Mouse (Mus musculus) forebrain, embryonic 16.5 days (tissue): Measurements from ENCODE around the gene Mvk. TPM values are rescaled to one million over a fixed set of nuclear protein-coding genes. Genes with fewer than 3 reads are reported as not detected.

Source experiments
- ATAC-seq: fragments of 200-750 bp; cut with Nextera tagmentation; 2 replicates; pipeline ENCODE4 v1.8.0; 2017; ENCODE audit warnings: mild to moderate bottlenecking, moderate library complexity
- H3K27ac ChIP-seq: fragments of 300-500 bp; sonication (generic); 2 replicates; pipeline ENCODE4 v1.5.1; 2014; ENCODE audit warnings: low read length, control low read depth
- H3K27me3 ChIP-seq: fragments of 300-500 bp; sonication (generic); replicated peaks from 2 replicates; pipeline ENCODE4 v1.6.1; 2014; ENCODE audit warnings: low read length; ENCODE audit not compliant: control insufficient read depth, insufficient read depth
- H3K36me3 ChIP-seq: fragments of 300-500 bp; sonication (generic); 2 replicates; pipeline ENCODE4 v1.6.1; 2014; ENCODE audit not compliant: control insufficient read depth, insufficient read depth
- H3K4me1 ChIP-seq: fragments of 300-500 bp; sonication (generic); replicated peaks from 2 replicates; pipeline ENCODE4 v1.6.1; 2014; ENCODE audit warnings: low read length; ENCODE audit not compliant: control insufficient read depth, insufficient read depth
- H3K4me2 ChIP-seq: fragments of 300-500 bp; sonication (generic); 2 replicates; pipeline ENCODE4 v1.6.1; 2014; ENCODE audit warnings: mild to moderate bottlenecking, low read length, control low read depth
- H3K4me3 ChIP-seq: fragments of 300-500 bp; sonication (generic); replicated peaks from 2 replicates; pipeline ENCODE4 v1.5.1; 2014; ENCODE audit warnings: mild to moderate bottlenecking, low read length, control low read depth
- H3K9ac ChIP-seq: fragments of 300-500 bp; sonication (generic); replicated peaks from 2 replicates; pipeline ENCODE4 v1.6.1; 2014; ENCODE audit warnings: low read depth, low read length, control low read depth
- H3K9me3 ChIP-seq: fragments of 300-500 bp; sonication (generic); 2 replicates; pipeline ENCODE4 v1.6.1; 2016; ENCODE audit warnings: low read length; ENCODE audit not compliant: control insufficient read depth
- WGBS: fragments of 180-500 bp; shearing (Covaris S2); extraction: QIAGEN DNeasy Blood & Tissue Kit; methylation state at CpG from one replicate; pipeline ENCODE4 v1.1.7; 2014; 5-methylcytosine and 5-hydroxymethylcytosine counted together
- polyA plus RNA-seq: library from polyadenylated mRNA; unstranded; fragments of >200 nt; fragmentation: Nextera tagmentation; extraction: Ambion mirVana; gene quantifications from 2 replicates; pipeline ENCODE4 v1.2.1, GENCODE M21; 2015

Gene Mvk
- polyA plus RNA-seq, 1 experiment from 2014 or later = 48.1 TPM

DNA sequence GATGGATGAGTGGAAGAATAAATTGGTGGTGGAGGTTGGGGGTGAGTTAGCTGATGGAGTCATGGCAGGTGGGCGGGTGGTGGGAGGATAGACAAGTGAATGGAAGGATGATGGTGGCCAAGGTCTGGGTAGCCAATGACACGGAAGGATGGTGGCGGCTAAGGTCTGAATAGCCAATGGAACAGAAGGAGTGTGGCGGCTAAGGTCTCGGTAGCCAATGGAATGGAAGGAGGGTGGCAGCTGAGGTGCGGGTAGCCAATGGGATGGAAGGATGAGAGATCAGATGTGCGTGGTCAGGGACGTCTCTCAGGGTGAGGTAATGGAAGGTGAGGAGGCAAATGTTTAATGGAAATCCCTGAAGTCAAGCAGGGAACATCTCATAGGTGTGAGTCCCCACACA lies 46.2 kb downstream of the Mvk start:
- no peaks in the 10 kb centered on the region for H3K9me3 ChIP-seq
- H3K36me3 ChIP-seq = no peaks in the 10 kb centered on the region
- no peak overlapping the region for H3K9ac ChIP-seq
- H3K27ac ChIP-seq = no peak overlapping the region
- no peak overlapping the region for H3K4me3 ChIP-seq
- H3K27me3 ChIP-seq = no peaks in the 10 kb centered on the region
- no peak for ATAC-seq
- no peak overlapping the region for H3K4me2 ChIP-seq
- 95% methylated on average over 8 of the region's 8 CpGs for WGBS
- no peaks in the 10 kb centered on the region for H3K4me1 ChIP-seq

DNA sequence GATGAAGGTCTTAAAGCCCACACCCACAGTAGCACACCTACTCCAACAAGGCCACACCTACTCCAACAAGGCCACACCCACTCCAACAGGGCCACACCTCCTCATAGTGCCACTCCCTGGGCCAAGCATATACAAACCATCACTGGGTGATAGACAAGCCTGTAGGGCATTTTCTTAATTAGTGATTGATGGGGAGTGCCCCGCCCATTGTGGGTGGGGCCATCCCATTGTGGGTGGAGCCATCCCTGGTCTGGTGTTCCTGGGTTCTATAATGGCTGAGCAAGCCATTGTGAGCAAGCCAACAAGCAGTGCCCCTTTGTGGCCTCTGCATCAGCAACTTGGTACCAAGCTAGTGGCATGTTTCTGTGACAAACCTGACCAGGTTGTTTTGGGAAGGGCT lies 50.7 kb downstream of the Mvk start:
- WGBS = 40% methylated on average over 1 of the region's 1 CpGs
- no peaks in the 10 kb centered on the region for H3K27me3 ChIP-seq
- H3K27ac ChIP-seq = no peak overlapping the region
- no peak overlapping the region for H3K4me3 ChIP-seq
- no peak overlapping the region for H3K4me2 ChIP-seq
- H3K36me3 ChIP-seq = no peaks in the 10 kb centered on the region
- H3K9ac ChIP-seq = no peak overlapping the region
- ATAC-seq = no peak
- no peaks in the 10 kb centered on the region for H3K9me3 ChIP-seq
- H3K4me1 ChIP-seq = no peaks in the 10 kb centered on the region

DNA sequence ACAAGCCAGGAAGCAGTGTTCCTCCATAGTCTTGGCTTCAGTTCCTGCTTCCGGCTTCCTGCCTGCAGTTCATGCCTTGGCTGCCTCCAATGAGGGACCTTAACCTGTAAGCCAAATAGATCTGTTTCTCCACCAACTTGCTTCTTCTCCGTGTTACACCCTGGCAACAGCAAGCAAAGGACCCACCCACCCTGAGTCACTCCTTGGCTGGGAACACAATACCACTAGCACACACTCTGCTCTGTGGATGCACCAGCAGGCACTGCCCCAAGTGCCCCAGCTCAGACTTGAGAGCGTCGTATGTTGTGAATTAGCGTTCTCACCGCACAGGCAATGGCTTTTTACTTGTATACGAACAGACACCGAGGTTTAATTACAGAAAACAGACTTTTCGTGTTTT lies 57.2 kb downstream of the Mvk start:
- Histone ChIP-seq H3K27ac (no peak overlapping the region), H3K4me3 (no peak overlapping the region), H3K4me1 (no peaks in the 10 kb centered on the region), H3K27me3 (no peaks in the 10 kb centered on the region), H3K4me2 (no peak overlapping the region), H3K9me3 (no peaks in the 10 kb centered on the region), H3K36me3 (no peaks in the 10 kb centered on the region), H3K9ac (no peak overlapping the region)
- 58% methylated on average over 9 of the region's 9 CpGs for WGBS
- no peak for ATAC-seq

DNA sequence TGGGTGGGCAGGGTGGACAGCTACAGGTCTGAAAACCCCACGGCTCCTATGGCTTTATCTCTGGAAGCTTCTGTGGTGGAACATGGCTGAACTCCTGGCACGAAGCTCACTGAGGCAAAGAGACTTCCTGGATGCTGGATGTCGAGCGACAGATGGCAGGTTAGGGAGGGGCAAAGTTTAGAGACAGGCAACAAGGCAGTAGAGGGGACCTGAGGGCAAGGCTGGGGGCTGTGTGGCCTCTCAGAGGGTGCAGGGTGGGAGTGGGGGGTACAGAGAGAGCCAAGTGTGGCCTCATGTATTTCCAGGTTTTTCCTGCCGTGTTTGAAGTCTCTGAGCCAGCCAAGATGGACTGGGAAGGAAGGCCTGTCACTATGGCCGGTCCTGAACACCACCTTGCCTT lies 60.8 kb downstream of the Mvk start:
- Histone ChIP-seq H3K4me1 (0 out of 2 replicates have a peak, but pooled peaks cover 4% of the 10 kb centered on the region), H3K4me3 (no peak overlapping the region), H3K36me3 (no peaks in the 10 kb centered on the region), H3K27me3 (no peaks in the 10 kb centered on the region), H3K4me2 (no peak overlapping the region), H3K27ac (no peak overlapping the region), H3K9ac (no peak overlapping the region), H3K9me3 (no peaks in the 10 kb centered on the region)
- 77% methylated on average over 6 of the region's 6 CpGs for WGBS
- no peak for ATAC-seq

DNA sequence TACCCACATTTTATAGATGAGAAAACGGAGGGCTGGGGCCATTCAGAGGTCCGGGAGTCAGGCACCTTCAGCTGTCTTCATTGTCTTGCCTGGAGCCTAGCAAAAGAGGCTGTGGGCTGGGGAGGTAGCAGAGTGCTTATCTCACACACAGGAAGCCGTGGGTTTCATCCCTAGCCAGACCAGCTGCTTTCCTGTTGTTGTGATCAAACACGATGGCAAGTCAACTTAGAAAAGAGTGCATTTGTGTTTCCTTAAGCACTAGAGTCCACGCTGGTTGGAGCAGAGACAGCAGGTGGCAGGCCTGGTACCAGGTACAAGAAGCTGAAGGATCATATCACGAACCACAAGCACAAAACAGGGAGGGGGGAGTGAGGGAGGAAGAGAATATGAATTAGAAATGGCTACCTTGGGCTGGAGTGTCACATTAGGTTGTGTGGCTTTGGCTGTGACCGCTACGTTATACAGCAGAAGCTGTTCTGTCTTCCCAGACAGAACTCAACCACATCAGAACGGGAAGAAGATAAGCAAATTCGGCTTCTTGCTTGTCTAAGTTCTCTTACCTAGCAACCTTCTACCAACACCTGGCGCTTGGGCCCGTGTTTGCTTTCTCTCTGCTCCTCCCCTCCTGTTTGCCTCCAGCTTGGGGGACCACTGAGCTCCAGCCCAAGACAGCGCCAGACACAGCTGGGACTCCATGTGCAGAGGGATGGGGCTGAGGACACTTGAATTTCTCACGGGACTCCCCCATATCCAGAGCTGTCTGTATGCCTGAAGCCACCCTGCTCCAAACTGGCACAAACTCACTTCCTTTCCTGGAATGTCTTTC lies 61.4 kb downstream of the Mvk start:
- WGBS = 78% methylated on average over 14 of the region's 14 CpGs
- Histone ChIP-seq H3K4me1 (0 out of 2 replicates have a peak, but pooled peaks cover 4% of the 10 kb centered on the region), H3K27ac (no peak overlapping the region), H3K4me2 (no peak overlapping the region), H3K4me3 (no peak overlapping the region), H3K9ac (no peak overlapping the region), H3K36me3 (no peaks in the 10 kb centered on the region), H3K27me3 (no peaks in the 10 kb centered on the region), H3K9me3 (no peaks in the 10 kb centered on the region)
- ATAC-seq = no peak

DNA sequence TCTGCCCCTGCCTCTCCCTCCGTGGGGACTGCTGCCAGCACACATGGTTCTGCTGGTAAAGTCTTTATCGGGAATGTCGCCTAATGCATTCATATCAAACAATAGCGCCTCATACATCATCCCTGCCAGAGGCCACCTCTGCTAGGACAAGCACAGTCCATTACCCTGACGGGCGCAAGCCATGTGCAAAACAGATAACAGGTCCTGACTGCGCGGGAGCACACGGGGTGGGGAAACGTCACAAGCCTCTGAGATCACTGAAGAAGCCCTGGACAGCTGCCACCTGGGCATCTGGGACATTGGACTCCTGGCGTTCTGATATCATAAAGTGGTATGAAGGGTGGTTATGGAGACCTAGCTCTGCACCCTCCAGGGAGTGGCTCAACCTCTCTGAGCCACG lies 63.3 kb downstream of the Mvk start:
- H3K36me3 ChIP-seq = no peaks in the 10 kb centered on the region
- 0 out of 2 replicates have a peak, but pooled peaks cover 4% of the 10 kb centered on the region for H3K4me1 ChIP-seq
- no peak for ATAC-seq
- 63% methylated on average over 12 of the region's 12 CpGs for WGBS
- peaks cover 4% of the 10 kb centered on the region; the same call in 1 of the 2 replicates for H3K27me3 ChIP-seq
- H3K4me3 ChIP-seq = no peak overlapping the region
- H3K9me3 ChIP-seq = no peaks in the 10 kb centered on the region
- no peak overlapping the region for H3K9ac ChIP-seq
- no peak overlapping the region for H3K27ac ChIP-seq
- H3K4me2 ChIP-seq = no peak overlapping the region

DNA sequence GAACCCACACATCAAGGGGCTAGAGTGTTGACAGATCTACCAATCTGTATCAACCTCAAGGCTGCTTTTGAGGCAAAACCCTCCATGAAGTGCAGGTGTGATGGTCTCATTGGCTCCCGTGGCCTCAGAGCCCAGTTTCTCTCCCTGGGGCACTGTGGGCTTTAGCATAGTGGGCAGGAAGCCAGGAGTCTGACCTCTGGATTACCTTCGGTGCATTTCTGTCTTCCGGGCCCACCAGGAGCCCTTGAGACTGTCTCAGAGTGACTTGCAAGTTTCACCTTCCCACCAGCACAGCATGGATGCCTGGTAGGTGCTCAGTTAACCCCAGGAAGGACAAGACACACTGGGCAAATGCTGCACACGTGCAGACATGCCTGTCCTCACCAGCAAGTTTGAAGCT lies 63.9 kb downstream of the Mvk start:
- H3K9ac ChIP-seq = no peak overlapping the region
- peaks cover 8% of the 10 kb centered on the region for H3K27me3 ChIP-seq
- H3K4me1 ChIP-seq = 0 out of 2 replicates have a peak, but pooled peaks cover 4% of the 10 kb centered on the region
- H3K27ac ChIP-seq = no peak overlapping the region
- ATAC-seq = no peak
- no peak overlapping the region for H3K4me3 ChIP-seq
- H3K9me3 ChIP-seq = no peaks in the 10 kb centered on the region
- 68% methylated on average over 4 of the region's 4 CpGs for WGBS
- H3K4me2 ChIP-seq = no peak overlapping the region
- no peaks in the 10 kb centered on the region for H3K36me3 ChIP-seq

DNA sequence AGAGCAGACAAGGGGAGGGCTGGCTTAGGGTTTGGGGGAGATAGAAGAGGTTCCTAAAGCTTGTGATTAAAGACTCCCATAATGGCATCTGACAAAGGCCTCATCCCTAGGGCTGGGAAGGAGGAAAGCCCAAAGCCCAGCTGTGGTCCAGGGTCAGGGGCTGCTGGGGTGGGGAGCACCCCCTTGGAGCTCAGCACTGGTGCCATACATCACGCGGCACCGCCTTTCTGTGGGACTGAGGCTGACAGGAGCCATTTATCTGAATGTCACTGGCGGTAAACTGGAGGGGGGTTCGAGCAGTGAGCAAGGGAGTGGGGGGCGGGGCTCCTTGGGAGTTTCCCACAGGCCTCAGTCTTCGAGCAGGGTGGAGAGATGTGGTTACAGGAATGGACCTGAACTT lies 65.4 kb downstream of the Mvk start:
- no peaks in the 10 kb centered on the region for H3K36me3 ChIP-seq
- H3K4me1 ChIP-seq = peaks cover 15% of the 10 kb centered on the region
- no peak overlapping the region for H3K4me2 ChIP-seq
- H3K27me3 ChIP-seq = peaks cover 14% of the 10 kb centered on the region
- H3K27ac ChIP-seq = no peak overlapping the region
- no peak overlapping the region for H3K4me3 ChIP-seq
- no peak overlapping the region for H3K9ac ChIP-seq
- ATAC-seq = no peak
- H3K9me3 ChIP-seq = no peaks in the 10 kb centered on the region
- 62% methylated on average over 7 of the region's 7 CpGs for WGBS
